Mouse (Mus musculus) olfactory bulb, adult 2 months (tissue): ENCODE data around the gene Traf2. TPM values are rescaled to one million over a fixed set of nuclear protein-coding genes. Genes with fewer than 3 reads are reported as not detected.

ENCODE experiments used
- H3K27ac ChIP-seq: fragments of 200-500 bp; 2 replicates; pipeline ENCODE4 v1.5.1; 2012; ENCODE audit warnings: low read depth, low read length; ENCODE audit not compliant: insufficient read depth
- H3K4me1 ChIP-seq: fragments of 200-500 bp; 2 replicates; pipeline ENCODE4 v1.6.1; 2012; ENCODE audit warnings: low read length; ENCODE audit not compliant: control insufficient read depth, insufficient read depth
- H3K4me3 ChIP-seq: fragments of 200-500 bp; 2 replicates; pipeline ENCODE4 v1.5.1; 2012; ENCODE audit warnings: mild to moderate bottlenecking, low read depth, low read length, moderate library complexity; ENCODE audit not compliant: insufficient read depth
- CTCF ChIP-seq: fragments of 200-500 bp; IDR thresholded peaks from 2 replicates; pipeline ENCODE4 v1.5.1; 2012; ENCODE audit warnings: low read depth, mild to moderate bottlenecking, low read length, moderate library complexity; ENCODE audit not compliant: insufficient read depth
- POLR2A ChIP-seq: fragments of 200-500 bp; IDR thresholded peaks from 2 replicates; pipeline ENCODE4 v1.6.1; 2012; ENCODE audit warnings: mild to moderate bottlenecking, low read depth, low read length, moderate library complexity; ENCODE audit not compliant: insufficient read depth
- WGBS: fragments of 180-500 bp; shearing (Covaris S2); methylation state at CpG from one replicate; pipeline ENCODE4 v1.1.7; 2018; 5-methylcytosine and 5-hydroxymethylcytosine counted together
- polyA plus RNA-seq: library from polyadenylated mRNA; stranded (reverse); fragments of >200 nt; gene quantifications from 2 replicates; pipeline ENCODE4 v1.2.4, GENCODE M21; 2012; ENCODE audit warnings: low replicate concordance; ENCODE audit not compliant: missing spikeins, insufficient read depth, insufficient read length

Gene Traf2
- not detected in 2 replicates for polyA plus RNA-seq

- 2% methylated on average over 48 of the region's 48 CpGs for WGBS
- Histone ChIP-seq H3K4me1 (peaks cover 7% of the 10 kb centered on the region; the same call in 1 of the 2 replicates), H3K4me3 (peak within 1 kb of the TSS; percentile 72), H3K27ac (peak within 1 kb of the TSS; percentile 37)
- TF ChIP-seq CTCF (no peak), POLR2A (peak; percentile 40)
Measured at GRCm38 (mm10) chr2:25546811-25547491, at the start of gene Traf2. Traf2 (minus strand) TSS chr2:25546940.

GRCm38 (mm10) chr2:25591863-25592262 is 45.1 kb upstream of the Traf2 start:
- no peak for TF ChIP-seq CTCF
- TF ChIP-seq POLR2A, result no peak
- H3K27ac ChIP-seq, result no peak overlapping the region
- WGBS, result 78% methylated on average over 2 of the region's 2 CpGs
- H3K4me3 ChIP-seq, result no peak overlapping the region
- H3K4me1 ChIP-seq, result no peaks in the 10 kb centered on the region

DNA sequence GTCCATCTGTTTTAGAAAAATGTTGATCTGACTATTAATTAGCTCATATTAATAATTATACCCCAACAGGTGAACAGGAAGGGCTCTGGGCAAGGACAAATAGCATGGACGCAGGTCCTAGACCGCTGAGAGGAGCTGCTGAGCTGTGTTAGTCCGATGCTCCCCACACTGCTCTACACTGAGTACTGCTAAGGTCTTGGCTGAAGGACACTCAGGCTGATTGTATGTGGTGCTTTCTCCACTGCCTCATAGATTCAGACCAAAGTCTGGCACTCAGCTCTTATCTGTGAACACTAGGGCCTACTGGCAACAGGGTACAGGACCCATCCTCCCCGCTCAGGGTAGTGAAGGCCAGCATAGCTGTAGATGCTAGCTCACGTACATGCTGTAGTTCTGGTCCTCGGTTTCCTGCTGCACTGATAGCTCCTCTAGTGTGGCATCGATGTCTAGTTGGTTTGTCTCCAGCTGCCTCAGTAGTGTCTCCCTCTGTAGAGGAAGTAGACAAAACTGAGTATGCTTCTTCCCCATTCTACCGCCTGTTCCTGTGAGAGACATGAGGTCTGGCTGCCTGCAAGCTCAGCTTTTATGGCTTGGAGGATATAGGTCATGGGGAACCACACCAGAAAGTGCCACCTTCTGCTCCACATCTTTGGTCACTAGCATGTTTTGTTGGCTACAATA is 41.6 kb upstream of the Traf2 start:
- WGBS, result 93% methylated on average over 8 of the region's 8 CpGs
- H3K4me3 ChIP-seq, result no peak overlapping the region
- H3K27ac ChIP-seq, result no peak overlapping the region
- peaks cover 10% of the 10 kb centered on the region for H3K4me1 ChIP-seq
- TF ChIP-seq CTCF (no peak), POLR2A (no peak)

GRCm38 (mm10) chr2:25587290-25587689 is 40.5 kb upstream of the Traf2 start:
- H3K4me1 ChIP-seq, result peaks cover 21% of the 10 kb centered on the region
- no peak overlapping the region for H3K27ac ChIP-seq

GRCm38 (mm10) chr2:25585601-25586000 is 38.9 kb upstream of the Traf2 start:
- H3K4me3 ChIP-seq, result no peak overlapping the region
- 62% methylated on average over 3 of the region's 3 CpGs for WGBS
- TF ChIP-seq CTCF (no peak), POLR2A (no peak)
- H3K4me1 ChIP-seq, result peaks cover 28% of the 10 kb centered on the region
- no peak overlapping the region for H3K27ac ChIP-seq

More at GRCm38 (mm10) chr2:25587290-25587689, 40.5 kb upstream of the Traf2 start:
- no peak overlapping the region for H3K4me3 ChIP-seq
- WGBS, result 92% methylated on average over 8 of the region's 8 CpGs
- TF ChIP-seq POLR2A (no peak), CTCF (no peak)

GRCm38 (mm10) chr2:25584856-25585255 is 38.1 kb upstream of the Traf2 start:
- 44% methylated on average over 4 of the region's 4 CpGs for WGBS
- TF ChIP-seq POLR2A, result no peak
- no peak for TF ChIP-seq CTCF
- Histone ChIP-seq H3K27ac (0 out of 2 replicates have a peak overlapping the region, but pooled peaks have one; percentile 22), H3K4me3 (no peak overlapping the region), H3K4me1 (peaks cover 33% of the 10 kb centered on the region)

DNA sequence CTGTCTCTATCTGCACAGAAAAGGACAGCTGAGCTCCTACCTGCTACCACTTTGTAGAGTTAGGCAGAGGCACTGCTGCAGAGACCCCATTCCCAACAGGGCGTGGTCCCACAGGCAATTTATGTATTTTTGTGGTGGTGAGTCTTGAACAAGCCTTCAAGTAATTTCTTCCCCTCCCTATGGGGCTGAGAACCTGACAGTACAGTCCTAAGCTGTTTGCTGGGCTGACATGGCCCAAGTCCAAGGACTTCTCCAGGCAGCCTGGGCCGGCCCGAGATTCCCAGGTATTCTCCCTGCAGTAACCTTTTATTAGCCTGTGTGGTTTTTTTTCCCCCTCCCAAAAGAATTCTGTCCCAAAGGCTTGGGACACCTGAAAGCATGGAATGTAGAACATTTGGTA is 37.4 kb upstream of the Traf2 start:
- peak overlapping the region; percentile 72 for H3K27ac ChIP-seq
- H3K4me3 ChIP-seq, result no peak overlapping the region
- 84% methylated on average over 3 of the region's 3 CpGs for WGBS
- TF ChIP-seq POLR2A, result no peak
- no peak for TF ChIP-seq CTCF
- peaks cover 40% of the 10 kb centered on the region for H3K4me1 ChIP-seq

DNA sequence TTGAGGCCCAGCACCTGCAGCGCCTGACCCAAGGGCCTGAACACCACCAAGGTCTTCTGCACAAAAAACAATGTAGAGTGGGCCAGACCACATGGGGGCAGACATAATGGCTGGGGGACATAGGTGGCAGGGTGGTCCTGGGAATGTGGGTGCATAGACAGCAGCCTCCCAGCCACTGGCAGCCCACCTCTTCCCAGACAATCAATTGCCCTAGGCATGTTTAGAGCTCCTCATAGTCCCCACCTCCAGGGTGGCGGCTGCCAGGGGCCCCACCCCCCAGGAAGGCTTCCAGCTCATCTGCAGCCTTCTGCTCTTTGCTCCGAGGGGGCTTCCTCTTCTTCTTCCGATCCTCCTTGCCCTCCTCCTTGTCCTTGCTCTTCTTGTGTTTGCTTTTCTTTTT is 36.8 kb upstream of the Traf2 start:
- TF ChIP-seq POLR2A, result no peak
- no peak for TF ChIP-seq CTCF
- no peak overlapping the region for H3K4me3 ChIP-seq
- H3K4me1 ChIP-seq, result peaks cover 42% of the 10 kb centered on the region
- WGBS, result 38% methylated on average over 4 of the region's 4 CpGs
- H3K27ac ChIP-seq, result peak overlapping the region; percentile 72

DNA sequence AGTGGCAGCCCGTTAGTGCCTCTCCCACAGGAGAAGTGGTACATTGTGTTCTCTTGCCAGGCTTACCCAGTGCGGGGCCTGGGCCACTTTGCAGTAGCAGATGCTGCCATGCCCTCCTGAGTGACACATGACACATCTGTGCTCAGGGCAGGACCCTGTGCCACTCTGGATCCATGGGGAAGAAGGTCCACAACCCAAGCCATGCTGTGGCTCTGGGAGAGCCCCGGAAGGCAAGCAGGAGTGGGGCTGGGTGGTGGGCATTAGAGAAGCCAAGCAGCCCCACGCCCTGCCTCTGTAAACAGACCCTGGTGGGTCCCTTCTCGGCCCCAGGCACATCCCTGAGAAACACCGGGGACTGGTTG is 36.4 kb upstream of the Traf2 start:
- TF ChIP-seq CTCF (no peak), POLR2A (no peak)
- Histone ChIP-seq H3K27ac (peak overlapping the region; percentile 72), H3K4me3 (no peak overlapping the region), H3K4me1 (peaks cover 47% of the 10 kb centered on the region)
- WGBS, result 65% methylated on average over 6 of the region's 6 CpGs
